Mouse (Mus musculus) midbrain, embryonic 14.5 days (tissue): ENCODE measurements at regions not wholly inside any gene's neighbourhood (a gene's known extent, or its start where the extent isn't known, plus 50 kb on each side); places are given as distances from the start of the nearest gene placed in this dataset.

ENCODE experiments used
- ATAC-seq: fragments of 200-750 bp; cut with Nextera tagmentation; 2 replicates; pipeline ENCODE4 v1.8.0; 2017; ENCODE audit warnings: moderate number of reproducible peaks, moderate library complexity; ENCODE audit not compliant: low FRiP score, low TSS enrichment
- DNase-seq: peaks from one replicate; pipeline ENCODE4 v3.0.0-alpha.2; 2015
- H3K27ac ChIP-seq: fragments of 300-500 bp; sonication (generic); replicated peaks from 2 replicates; pipeline ENCODE4 v1.5.1; 2014; ENCODE audit warnings: mild to moderate bottlenecking, low read depth, low read length, moderate library complexity
- H3K27me3 ChIP-seq: fragments of 300-500 bp; sonication (generic); 2 replicates; pipeline ENCODE4 v1.6.1; 2014; ENCODE audit warnings: low read length, control low read depth, mixed read lengths; ENCODE audit not compliant: control insufficient read depth, insufficient read depth
- H3K36me3 ChIP-seq: fragments of 300-500 bp; sonication (generic); 2 replicates; pipeline ENCODE4 v1.6.1; 2014; ENCODE audit warnings: low read length, control low read depth; ENCODE audit not compliant: control insufficient read depth, insufficient read depth
- H3K4me1 ChIP-seq: fragments of 300-500 bp; sonication (generic); 2 replicates; pipeline ENCODE4 v1.6.1; 2014; ENCODE audit warnings: mild to moderate bottlenecking, antibody characterized with exemption, low read length, control low read depth; ENCODE audit not compliant: control insufficient read depth, insufficient read depth
- H3K4me2 ChIP-seq: fragments of 300-500 bp; sonication (generic); 2 replicates; pipeline ENCODE4 v1.6.1; 2014; ENCODE audit warnings: mild to moderate bottlenecking, low read length, moderate library complexity
- H3K4me3 ChIP-seq: fragments of 300-500 bp; sonication (generic); replicated peaks from 2 replicates; pipeline ENCODE4 v1.5.1; 2014; ENCODE audit warnings: low read depth, low read length
- H3K9ac ChIP-seq: fragments of 300-500 bp; sonication (generic); replicated peaks from 2 replicates; pipeline ENCODE4 v1.6.1; 2014; ENCODE audit warnings: mild to moderate bottlenecking, low read length, moderate library complexity
- H3K9me3 ChIP-seq: fragments of 300-500 bp; sonication (generic); 2 replicates; pipeline ENCODE4 v1.6.1; 2016; ENCODE audit warnings: low read length, control low read depth, mixed read lengths; ENCODE audit not compliant: control insufficient read depth
- WGBS: fragments of 180-500 bp; shearing (Covaris S2); extraction: QIAGEN DNeasy Blood & Tissue Kit; methylation state at CpG from one replicate; pipeline ENCODE4 v1.1.7; 2014; 5-methylcytosine and 5-hydroxymethylcytosine counted together

DNA sequence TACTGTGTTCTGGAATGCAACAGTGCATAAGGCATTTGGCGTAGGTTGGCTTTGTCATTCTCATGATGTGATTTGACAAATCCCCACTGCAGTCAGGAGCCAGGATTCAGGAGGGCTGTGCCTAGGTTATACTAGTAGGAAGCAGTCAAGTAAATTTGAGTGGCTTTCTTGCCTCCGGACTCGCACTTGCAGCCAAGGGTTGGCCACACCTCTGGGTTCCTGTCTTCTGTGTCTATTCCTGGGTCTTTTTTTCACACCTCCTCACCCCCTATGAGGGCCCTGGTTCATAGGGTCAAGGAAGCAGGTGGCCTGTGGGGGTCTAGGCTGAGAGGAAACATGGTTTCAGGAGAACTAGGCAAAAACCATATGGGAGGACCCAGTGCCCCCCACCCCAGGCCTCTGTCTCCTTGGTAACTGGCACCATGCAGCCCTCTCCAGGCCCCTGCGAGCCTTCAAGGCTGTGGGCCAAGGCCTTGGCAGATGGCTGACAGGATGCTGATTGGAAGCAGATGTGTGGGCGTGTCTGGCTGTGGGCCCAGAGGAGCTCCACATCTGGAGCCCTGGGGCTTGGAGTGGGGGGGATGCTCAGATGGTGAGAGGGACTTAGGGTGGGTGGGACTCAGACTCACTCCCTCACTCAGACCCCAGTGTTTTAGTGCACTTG is 195.7 kb downstream of the Rgs3 start:
- peak; percentile 52 for DNase-seq
- ATAC-seq: peak; percentile 48; the same call in 1 of the 2 replicates
- Histone ChIP-seq H3K4me2 (no peak overlapping the region), H3K9me3 (no peaks in the 10 kb centered on the region), H3K27me3 (no peaks in the 10 kb centered on the region), H3K9ac (no peak overlapping the region), H3K4me1 (no peaks in the 10 kb centered on the region), H3K27ac (no peak overlapping the region), H3K36me3 (no peaks in the 10 kb centered on the region), H3K4me3 (no peak overlapping the region)
- 73% methylated on average over 5 of the region's 5 CpGs for WGBS

DNA sequence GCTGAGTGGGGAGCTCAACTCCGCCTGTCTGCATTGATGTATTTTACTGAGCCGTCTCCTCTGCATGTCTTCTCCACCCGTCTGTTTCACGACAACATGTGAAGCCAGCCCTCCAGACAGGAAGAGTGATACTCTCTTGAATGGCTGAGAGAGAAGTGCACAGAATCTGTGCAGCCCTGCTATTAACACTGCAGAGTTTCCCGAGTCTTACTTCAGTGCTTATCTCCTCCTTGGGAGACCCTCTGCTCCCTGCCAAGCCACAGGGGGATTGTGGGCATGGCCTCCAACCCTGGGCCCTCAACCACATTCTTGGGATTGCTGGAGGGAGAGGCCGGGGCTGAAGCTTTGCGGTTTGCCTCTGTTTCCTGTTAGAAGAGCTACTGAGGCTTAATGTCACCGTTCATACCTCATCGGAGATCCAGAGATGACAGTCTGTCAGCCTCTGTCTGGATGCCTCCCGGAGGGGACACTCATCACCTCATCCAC is 197.1 kb downstream of the Rgs3 start:
- H3K36me3 ChIP-seq: no peaks in the 10 kb centered on the region
- no peak overlapping the region for H3K9ac ChIP-seq
- no peaks in the 10 kb centered on the region for H3K27me3 ChIP-seq
- no peaks in the 10 kb centered on the region for H3K9me3 ChIP-seq
- no peaks in the 10 kb centered on the region; the same call in 1 of the 2 replicates for H3K4me1 ChIP-seq
- DNase-seq (no peak), ATAC-seq (no peak)
- WGBS: 77% methylated on average over 10 of the region's 10 CpGs
- no peak overlapping the region for H3K4me3 ChIP-seq
- no peak overlapping the region for H3K27ac ChIP-seq
- no peak overlapping the region for H3K4me2 ChIP-seq

DNA sequence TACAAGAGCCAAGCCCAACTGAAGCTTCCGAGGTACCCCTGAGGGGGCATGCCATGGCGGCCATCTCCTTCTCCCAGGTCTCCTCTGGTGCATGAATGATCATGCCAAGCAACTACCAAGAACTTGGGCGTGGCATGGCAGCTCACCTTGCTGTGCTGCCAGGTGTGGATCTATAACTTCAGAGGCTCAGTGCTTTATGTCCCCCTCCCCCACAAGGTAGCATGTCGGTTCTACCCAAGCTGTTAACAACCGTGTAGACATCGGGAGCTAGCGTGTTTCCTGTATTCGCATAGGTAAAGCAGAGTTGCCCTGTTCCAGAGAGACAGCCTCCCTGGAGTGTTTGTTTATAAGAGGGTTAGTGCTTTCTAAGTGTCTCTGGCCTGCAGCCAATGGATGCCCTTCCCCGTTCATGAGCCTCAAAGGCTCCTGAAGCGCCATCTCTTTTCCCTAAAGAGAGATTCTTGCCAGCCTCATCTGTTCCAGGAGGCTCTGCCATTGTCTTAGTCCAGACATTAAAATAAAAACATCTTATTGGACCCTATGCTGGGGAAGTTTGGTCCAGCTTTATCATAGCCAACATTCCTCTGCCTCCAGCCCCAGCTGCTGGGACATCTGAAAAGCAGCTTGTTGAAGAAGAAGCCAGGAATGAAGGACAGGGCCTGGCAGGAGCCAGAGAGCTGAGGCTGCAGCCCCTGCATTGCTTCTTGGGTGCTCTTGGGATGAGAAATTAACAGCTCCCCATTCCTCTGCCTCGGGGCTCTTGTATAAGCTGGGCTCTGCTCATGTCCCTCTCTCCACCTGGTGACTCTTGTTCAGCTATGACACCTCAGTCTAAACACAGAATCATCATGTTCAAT is 201.3 kb downstream of the Rgs3 start:
- no peak for ATAC-seq
- Histone ChIP-seq H3K4me1 (no peaks in the 10 kb centered on the region; the same call in 1 of the 2 replicates), H3K36me3 (no peaks in the 10 kb centered on the region), H3K9me3 (no peaks in the 10 kb centered on the region), H3K4me3 (no peak overlapping the region), H3K9ac (no peak overlapping the region), H3K27me3 (no peaks in the 10 kb centered on the region), H3K4me2 (no peak overlapping the region), H3K27ac (no peak overlapping the region)
- DNase-seq: peak; percentile 27
- 80% methylated on average over 11 of the region's 11 CpGs for WGBS

DNA sequence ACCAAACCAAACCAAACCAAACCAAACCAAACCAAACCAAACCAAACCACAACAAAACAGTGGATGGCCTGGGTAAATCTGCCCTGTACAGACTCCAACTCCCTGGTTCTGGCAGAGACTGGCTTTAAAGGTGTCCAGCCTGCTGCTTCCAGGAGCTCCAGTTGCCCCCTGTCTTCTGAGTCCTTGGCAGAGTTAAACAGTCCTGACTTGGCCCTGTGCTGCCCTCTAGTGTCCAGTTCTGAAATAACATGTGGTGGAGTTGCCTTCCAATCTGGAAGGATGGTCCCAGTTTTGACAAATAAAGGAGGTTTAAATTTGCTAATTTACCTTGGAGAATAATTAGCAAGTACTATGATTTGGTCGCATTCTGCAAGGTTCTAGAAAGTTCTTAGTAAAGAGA is 202.0 kb downstream of the Rgs3 start:
- DNase-seq: peak; percentile 92
- Histone ChIP-seq H3K27me3 (no peaks in the 10 kb centered on the region), H3K36me3 (no peaks in the 10 kb centered on the region), H3K27ac (no peak overlapping the region), H3K4me3 (no peak overlapping the region), H3K9ac (no peak overlapping the region), H3K4me1 (no peaks in the 10 kb centered on the region; the same call in 1 of the 2 replicates), H3K4me2 (no peak overlapping the region), H3K9me3 (no peaks in the 10 kb centered on the region)
- no peak; the same call in 1 of the 2 replicates for ATAC-seq
- 0% methylated on average over 1 of the region's 1 CpGs for WGBS

DNA sequence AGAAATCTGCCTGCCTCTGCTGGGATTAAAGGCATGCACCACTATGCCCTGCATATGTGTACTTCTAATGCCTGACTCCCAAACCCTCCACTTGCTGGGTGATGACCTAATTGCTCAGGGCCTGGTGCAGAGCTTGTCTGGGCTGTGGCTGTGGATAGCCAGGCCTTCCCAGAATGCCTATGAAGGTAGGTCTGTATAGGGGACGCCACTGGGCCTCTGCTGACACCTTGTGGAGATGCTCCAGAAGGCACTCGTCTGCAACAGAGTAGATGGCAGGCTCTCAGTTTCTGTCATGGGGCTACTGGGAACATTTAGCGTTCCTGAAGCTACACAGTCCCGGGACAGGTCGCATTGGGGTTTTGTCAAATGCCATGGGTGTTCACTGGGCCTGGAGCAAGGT is 201.4 kb upstream of the Zfp618 start:
- Histone ChIP-seq H3K4me3 (no peak overlapping the region), H3K27me3 (no peaks in the 10 kb centered on the region), H3K4me2 (no peak overlapping the region), H3K27ac (no peak overlapping the region), H3K9ac (no peak overlapping the region), H3K4me1 (peaks cover 6% of the 10 kb centered on the region), H3K9me3 (no peaks in the 10 kb centered on the region), H3K36me3 (no peaks in the 10 kb centered on the region)
- peak; percentile 80 for ATAC-seq
- DNase-seq: peak; percentile 92
- WGBS: 19% methylated on average over 5 of the region's 5 CpGs

DNA sequence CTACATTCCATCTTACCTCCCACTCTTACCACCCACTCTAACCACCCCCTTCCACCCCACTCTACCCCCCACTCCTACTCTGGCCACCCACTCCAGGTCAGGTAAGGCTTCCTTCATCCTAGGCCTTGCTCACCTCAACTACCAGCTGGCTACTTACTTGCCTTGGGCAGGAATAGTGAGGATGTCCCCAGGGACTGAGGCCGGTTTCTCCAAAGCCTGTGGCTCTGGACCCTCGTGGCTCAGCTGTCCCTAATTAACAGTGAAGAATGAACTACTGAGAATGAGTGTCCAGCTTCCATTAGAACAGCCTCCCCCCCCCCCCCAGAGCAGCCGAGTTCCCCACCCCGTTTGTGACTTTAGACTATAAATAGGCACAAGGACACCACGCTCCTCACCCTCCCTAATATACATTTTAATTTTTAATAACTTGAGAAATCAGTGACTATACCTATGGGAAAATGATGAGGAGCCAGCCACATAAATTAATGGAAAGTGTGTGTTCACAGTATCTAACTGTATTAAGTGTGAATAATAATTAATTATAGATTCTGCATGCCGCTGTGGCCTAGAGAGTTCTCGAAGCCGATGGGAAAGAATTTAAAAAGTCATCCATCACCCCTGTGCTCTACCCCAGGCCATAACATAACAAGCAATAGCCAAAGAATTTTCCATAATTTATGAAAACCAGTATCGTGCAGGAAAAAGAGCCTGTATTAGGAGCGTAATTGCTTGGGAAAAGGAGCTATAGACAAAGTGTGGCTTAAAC is 195.7 kb upstream of the Zfp618 start:
- DNase-seq: peak; percentile 43
- Histone ChIP-seq H3K4me3 (no peak overlapping the region), H3K9me3 (no peaks in the 10 kb centered on the region), H3K4me1 (peaks cover 12% of the 10 kb centered on the region), H3K4me2 (no peak overlapping the region), H3K27me3 (no peaks in the 10 kb centered on the region), H3K36me3 (no peaks in the 10 kb centered on the region), H3K27ac (peak overlapping the region; percentile 38; the same call in 1 of the 2 replicates), H3K9ac (no peak overlapping the region)
- WGBS: 50% methylated on average over 10 of the region's 10 CpGs
- peak; percentile 35; the same call in 1 of the 2 replicates for ATAC-seq

DNA sequence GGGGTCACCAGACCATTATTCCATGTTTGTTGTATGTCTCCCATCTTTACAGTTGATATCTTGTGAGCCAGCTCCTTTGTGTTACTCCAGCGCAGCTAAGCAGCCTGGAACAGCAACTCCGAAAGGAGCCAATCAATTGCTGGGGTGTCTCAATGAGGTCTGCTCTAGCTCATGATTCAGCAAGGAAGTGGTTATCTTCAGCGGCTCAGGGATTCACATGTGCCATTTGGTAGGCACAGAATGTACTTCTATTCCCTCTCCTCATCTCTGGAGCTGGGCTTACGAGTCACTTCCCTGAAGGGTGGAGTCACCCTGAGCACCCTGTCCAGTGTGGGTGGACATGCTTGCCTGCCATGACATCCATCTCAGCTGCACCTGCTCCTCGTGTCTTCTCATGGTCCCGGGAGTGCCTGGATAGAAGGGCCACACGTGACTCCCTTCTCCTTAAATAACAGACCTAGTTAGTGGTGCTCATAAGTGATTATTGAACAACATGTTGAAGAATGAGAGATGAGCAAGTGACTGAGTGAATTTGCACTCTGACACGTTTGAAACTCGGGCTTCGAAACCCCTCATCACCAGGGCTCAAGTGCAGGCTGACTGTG is 190.3 kb upstream of the Zfp618 start:
- DNase-seq: no peak
- ATAC-seq: no peak
- Histone ChIP-seq H3K4me2 (no peak overlapping the region), H3K4me1 (no peaks in the 10 kb centered on the region), H3K27ac (no peak overlapping the region), H3K9ac (no peak overlapping the region), H3K4me3 (no peak overlapping the region), H3K27me3 (no peaks in the 10 kb centered on the region), H3K9me3 (no peaks in the 10 kb centered on the region), H3K36me3 (no peaks in the 10 kb centered on the region)
- WGBS: 90% methylated on average over 10 of the region's 10 CpGs

DNA sequence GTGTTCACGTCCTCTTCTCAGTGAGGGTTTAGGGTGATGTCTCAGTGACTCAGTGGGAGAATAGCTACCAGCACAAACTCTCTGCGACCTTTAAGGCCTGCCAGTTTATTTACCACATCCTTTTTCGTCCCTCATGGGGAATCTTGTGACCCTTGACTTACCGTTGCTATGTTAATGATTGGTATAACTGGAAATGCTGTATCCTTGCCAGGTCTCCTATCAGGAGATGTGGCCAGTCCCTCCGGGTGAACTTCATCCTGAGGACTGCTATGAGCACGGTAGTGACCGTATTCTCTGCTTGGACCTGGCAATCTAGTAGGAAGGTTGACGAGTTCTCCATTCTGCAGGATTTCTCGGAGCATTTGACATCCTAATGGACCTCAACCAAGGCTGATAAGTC is 188.5 kb upstream of the Zfp618 start:
- DNase-seq (no peak), ATAC-seq (no peak)
- H3K9ac ChIP-seq: no peak overlapping the region
- no peak overlapping the region for H3K4me3 ChIP-seq
- no peaks in the 10 kb centered on the region for H3K27me3 ChIP-seq
- no peaks in the 10 kb centered on the region for H3K36me3 ChIP-seq
- H3K27ac ChIP-seq: no peak overlapping the region
- no peaks in the 10 kb centered on the region for H3K9me3 ChIP-seq
- H3K4me1 ChIP-seq: peaks cover 4% of the 10 kb centered on the region; the same call in 1 of the 2 replicates
- 90% methylated on average over 9 of the region's 9 CpGs for WGBS
- no peak overlapping the region for H3K4me2 ChIP-seq
